Mouse (Mus musculus) cortical plate, adult 2 months (tissue): Measurements from ENCODE around the gene Orm1.

ENCODE experiments used
- CTCF ChIP-seq: fragments of 200-500 bp; IDR thresholded peaks from 2 replicates; pipeline ENCODE4 v1.5.1; 2011; ENCODE audit warnings: mild to moderate bottlenecking, control low read depth, low read length; ENCODE audit not compliant: insufficient read depth; ENCODE audit errors: extremely low read depth
- POLR2A ChIP-seq: fragments of 200-500 bp; IDR thresholded peaks from 2 replicates; pipeline ENCODE4 v1.6.1; 2011; ENCODE audit warnings: mild to moderate bottlenecking, low read length, control low read depth; ENCODE audit not compliant: insufficient read depth; ENCODE audit errors: extremely low read depth

DNA sequence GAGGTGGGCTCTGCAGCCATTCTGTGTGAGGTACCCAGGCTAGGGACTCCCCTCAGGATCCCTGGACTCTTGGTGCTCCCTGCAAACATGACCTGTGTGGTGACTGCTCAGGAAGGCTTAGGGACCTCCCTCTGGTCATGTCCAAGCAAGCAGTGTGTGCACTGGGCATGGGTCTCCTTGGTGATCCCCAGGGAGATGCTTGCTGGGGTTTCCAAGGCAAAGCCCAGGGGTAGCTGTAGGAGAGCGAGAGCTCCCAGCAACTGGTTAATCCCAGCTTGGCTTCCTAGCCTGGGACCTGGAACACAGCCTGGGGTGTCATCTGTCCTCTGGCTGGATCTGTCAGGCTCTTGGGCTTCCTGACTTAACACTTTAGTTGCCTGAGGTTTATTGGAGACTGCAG, 31.0 kb downstream of the Orm1 start:
- TF ChIP-seq CTCF (no peak), POLR2A (no peak)
